8 mouse cellular contexts compared by ENCODE assay signal in genomic region chr13:108315702-108316486, GRCm38 (mm10). TPM values are rescaled to one million over a fixed set of nuclear protein-coding genes. Genes with fewer than 3 reads are reported as not detected.
A peak's percentile ranks its signal among the peaks of the same experiment; 100 is the strongest.
DNase-seq lines count a peak whose midpoint lies in the region; ATAC-seq lines count a peak whose summit lies in the region.

Gene Depdc1b, plus strand, starts transcription at chr13:108316332.

- H3K4me3 ChIP-seq in hindbrain, embryonic 11.5 days (ENCODE audit: low read depth, low read length) = peak within 1 kb of the TSS; percentile 73

- WGBS in hindbrain, embryonic 11.5 days = under 1% methylated on average over 48 of the region's 48 CpGs

- peak within 1 kb of the TSS; percentile 80 for H3K4me2 ChIP-seq in hindbrain, embryonic 11.5 days (replicated peaks; ENCODE audit: low read depth, low read length)

- no peaks in the 10 kb centered on the region for H3K9me3 ChIP-seq in hindbrain, embryonic 11.5 days (ENCODE audit: control insufficient read depth, low read length)

- no peaks in the 10 kb centered on the region for H3K27me3 ChIP-seq in hindbrain, embryonic 11.5 days (ENCODE audit: control insufficient read depth, insufficient read depth, low read length)

- ATAC-seq in frontal cortex, adult (ENCODE audit: low TSS enrichment) = peak; percentile 98
- ATAC-seq in hindbrain, embryonic 11.5 days (ENCODE audit: low FRiP score) = peak; percentile 98

- DNase-seq in MEL-GATA-1-ER (ENCODE audit: extremely low read depth, low read depth) = peak; percentile 98
- peak; percentile 89 for DNase-seq in cerebellum, adult 8-10 months
- DNase-seq in hindbrain, embryonic 11.5 days (ENCODE audit: low spot score) = peak; percentile 96
- DNase-seq in layer of hippocampus, postnatal 10 days (ENCODE audit: low spot score in 2 of 2) = peak; percentile 94
- peak; percentile 98 for DNase-seq in lung, postnatal 10 days
- DNase-seq in ovary, postnatal 36 days (ENCODE audit: low spot score) = peak; percentile 93
- peak; percentile 97 for DNase-seq in thymus, postnatal 25 days

- peak within 1 kb of the TSS; percentile 60; the same call in 1 of the 2 replicates for H3K27ac ChIP-seq in hindbrain, embryonic 11.5 days (ENCODE audit: low read depth, low read length)

- H3K36me3 ChIP-seq in hindbrain, embryonic 11.5 days (ENCODE audit: control insufficient read depth, insufficient read depth, low read length) = no peaks in the 10 kb centered on the region

- peak within 1 kb of the TSS; percentile 69 for H3K9ac ChIP-seq in hindbrain, embryonic 11.5 days (ENCODE audit: low read depth, low read length)

- no peaks in the 10 kb centered on the region for H3K4me1 ChIP-seq in hindbrain, embryonic 11.5 days (replicated peaks; ENCODE audit: control insufficient read depth, insufficient read depth, low read length)

RNA-seq across cellular contexts. Expression of gene Depdc1b, which starts in this region (rescaled TPM):
- polyA plus RNA-seq in hindbrain, embryonic 11.5 days (2014; fragmentation: Nextera tagmentation; extraction: Ambion mirVana) = 14.0 and 17.0 TPM in 2 replicates
- 1 to 10 TPM; 1.3 to 1.4 TPM for total RNA-seq in layer of hippocampus, postnatal 10 days (2021)

Comparison
In these comparisons a context has a peak if more than half of its experiments do, and no peak if none do; other contexts are left out.
1. Peak in every context shown above with its lines: DNase-seq, ATAC-seq, H3K4me3 ChIP-seq and H3K27ac ChIP-seq.